Mouse (Mus musculus) ES-Bruce4 (cell line): ENCODE data around the gene Phactr1. TPM values are rescaled to one million over a fixed set of nuclear protein-coding genes. Genes with fewer than 3 reads are reported as not detected.

ENCODE experiments used
- H3K27ac ChIP-seq: 2 replicates; pipeline ENCODE4 v1.5.1; 2012; ENCODE audit warnings: low read length, inconsistent platforms; ENCODE audit not compliant: insufficient read depth
- H3K27me3 ChIP-seq: 2 replicates; pipeline ENCODE4 v1.6.1; 2012; ENCODE audit warnings: mild to moderate bottlenecking, low read length, inconsistent platforms; ENCODE audit not compliant: control insufficient read depth, poor library complexity, insufficient read depth, severe bottlenecking
- H3K36me3 ChIP-seq: 2 replicates; pipeline ENCODE4 v1.6.1; 2012; ENCODE audit warnings: inconsistent platforms, mild to moderate bottlenecking, low read length, moderate library complexity; ENCODE audit not compliant: control insufficient read depth, poor library complexity, insufficient read depth, severe bottlenecking
- H3K4me1 ChIP-seq: one replicate; pipeline ENCODE4 v1.8.1; 2011; ENCODE audit warnings: low read length; ENCODE audit not compliant: control insufficient read depth, insufficient read depth
- H3K4me3 ChIP-seq: 2 replicates; pipeline ENCODE4 v1.5.1; 2011; ENCODE audit warnings: low read depth, mild to moderate bottlenecking, low read length
- H3K9ac ChIP-seq: 2 replicates; pipeline ENCODE4 v1.6.1; 2012; ENCODE audit warnings: low read depth, mild to moderate bottlenecking, inconsistent platforms; ENCODE audit not compliant: poor library complexity, severe bottlenecking
- H3K9me3 ChIP-seq: replicated peaks from 2 replicates; pipeline ENCODE4 v1.6.1; 2012; ENCODE audit warnings: mild to moderate bottlenecking, low read length, inconsistent platforms; ENCODE audit not compliant: control insufficient read depth, poor library complexity, insufficient read depth, severe bottlenecking
- CTCF ChIP-seq: IDR thresholded peaks from one replicate; pipeline ENCODE4 v1.8.1; 2011; ENCODE audit warnings: low read depth, low read length
- EP300 ChIP-seq: IDR thresholded peaks from 2 replicates; pipeline ENCODE4 v1.6.1; 2011; ENCODE audit warnings: low read depth, low read length; ENCODE audit not compliant: insufficient read depth
- POLR2A ChIP-seq: IDR thresholded peaks from one replicate; pipeline ENCODE4 v1.8.1; 2011; ENCODE audit warnings: low read length; ENCODE audit not compliant: insufficient read depth
- polyA plus RNA-seq: library from polyadenylated mRNA; stranded (reverse); fragments of >200 nt; gene quantifications from 2 replicates; pipeline ENCODE4 v1.2.4, GENCODE M21; 2011; ENCODE audit warnings: low read depth; ENCODE audit not compliant: missing spikeins, insufficient read depth, insufficient read length

The Phactr1 gene
- polyA plus RNA-seq, 1 experiment = 0.96 TPM

GRCm38 (mm10) chr13:43048553-43048952, 368.1 kb downstream of the Phactr1 start:
- no peak for TF ChIP-seq EP300
- no peak for TF ChIP-seq CTCF
- TF ChIP-seq POLR2A = no peak
- H3K9me3 ChIP-seq = no peaks in the 10 kb centered on the region
- no peaks in the 10 kb centered on the region for H3K27me3 ChIP-seq
- H3K4me1 ChIP-seq = no peaks in the 10 kb centered on the region
- no peak overlapping the region for H3K27ac ChIP-seq
- H3K36me3 ChIP-seq = no peaks in the 10 kb centered on the region
- H3K9ac ChIP-seq = no peak overlapping the region
- no peak overlapping the region for H3K4me3 ChIP-seq

GRCm38 (mm10) chr13:43053201-43053600, 372.8 kb downstream of the Phactr1 start:
- Histone ChIP-seq H3K27ac (no peak overlapping the region), H3K36me3 (no peaks in the 10 kb centered on the region)
- TF ChIP-seq CTCF (no peak), POLR2A (no peak), EP300 (no peak)

GRCm38 (mm10) chr13:43055136-43055535, 374.7 kb downstream of the Phactr1 start:
- Histone ChIP-seq H3K27me3 (no peaks in the 10 kb centered on the region), H3K4me3 (no peak overlapping the region), H3K9me3 (no peaks in the 10 kb centered on the region), H3K9ac (no peak overlapping the region), H3K36me3 (no peaks in the 10 kb centered on the region), H3K4me1 (no peaks in the 10 kb centered on the region), H3K27ac (no peak overlapping the region)
- TF ChIP-seq CTCF (no peak), POLR2A (no peak), EP300 (no peak)

More at GRCm38 (mm10) chr13:43053201-43053600, 372.8 kb downstream of the Phactr1 start:
- no peaks in the 10 kb centered on the region for H3K27me3 ChIP-seq
- no peaks in the 10 kb centered on the region for H3K4me1 ChIP-seq
- H3K9ac ChIP-seq = no peak overlapping the region
- H3K9me3 ChIP-seq = no peaks in the 10 kb centered on the region
- H3K4me3 ChIP-seq = no peak overlapping the region

GRCm38 (mm10) chr13:43057104-43057503, 376.7 kb downstream of the Phactr1 start:
- Histone ChIP-seq H3K4me3 (no peak overlapping the region), H3K9me3 (no peaks in the 10 kb centered on the region), H3K36me3 (no peaks in the 10 kb centered on the region), H3K9ac (no peak overlapping the region), H3K27ac (no peak overlapping the region), H3K4me1 (no peaks in the 10 kb centered on the region), H3K27me3 (no peaks in the 10 kb centered on the region)
- TF ChIP-seq POLR2A (no peak), EP300 (no peak), CTCF (no peak)

GRCm38 (mm10) chr13:43063355-43063754, 382.9 kb downstream of the Phactr1 start:
- no peaks in the 10 kb centered on the region for H3K9me3 ChIP-seq
- H3K27me3 ChIP-seq = peaks cover 1% of the 10 kb centered on the region; the same call in 1 of the 2 replicates
- no peak overlapping the region for H3K9ac ChIP-seq
- no peak overlapping the region for H3K4me3 ChIP-seq
- H3K27ac ChIP-seq = no peak overlapping the region
- no peaks in the 10 kb centered on the region for H3K4me1 ChIP-seq
- TF ChIP-seq POLR2A = no peak
- no peak for TF ChIP-seq CTCF
- no peak for TF ChIP-seq EP300
- H3K36me3 ChIP-seq = no peaks in the 10 kb centered on the region

GRCm38 (mm10) chr13:43068716-43069265, 388.4 kb downstream of the Phactr1 start:
- Histone ChIP-seq H3K27me3 (peaks cover 1% of the 10 kb centered on the region; the same call in 1 of the 2 replicates), H3K9me3 (no peaks in the 10 kb centered on the region), H3K36me3 (no peaks in the 10 kb centered on the region), H3K4me1 (no peaks in the 10 kb centered on the region), H3K27ac (no peak overlapping the region), H3K4me3 (no peak overlapping the region), H3K9ac (no peak overlapping the region)
- no peak for TF ChIP-seq POLR2A
- TF ChIP-seq CTCF = no peak
- no peak for TF ChIP-seq EP300
